Mouse (Mus musculus) neural tube, embryonic 12.5 days (tissue): ENCODE results near the gene Pxt1. TPM values are rescaled to one million over a fixed set of nuclear protein-coding genes. Genes with fewer than 3 reads are reported as not detected.
A peak's percentile ranks its signal among the peaks of the same experiment; 100 is the strongest.

Source experiments
- ATAC-seq: fragments of 200-750 bp; cut with Nextera tagmentation; 2 replicates; pipeline ENCODE4 v1.8.0; 2017; ENCODE audit warnings: low read depth, mild to moderate bottlenecking, moderate TSS enrichment, moderate library complexity; ENCODE audit not compliant: low FRiP score
- H3K27ac ChIP-seq: fragments of 300-500 bp; sonication (generic); 2 replicates; pipeline ENCODE4 v1.5.1; 2016
- H3K27me3 ChIP-seq: fragments of 300-500 bp; sonication (generic); replicated peaks from 2 replicates; pipeline ENCODE4 v1.6.1; 2016; ENCODE audit warnings: mild to moderate bottlenecking
- H3K36me3 ChIP-seq: fragments of 300-500 bp; sonication (generic); 2 replicates; pipeline ENCODE4 v1.6.1; 2016; ENCODE audit warnings: mild to moderate bottlenecking
- H3K4me1 ChIP-seq: fragments of 300-500 bp; sonication (generic); 2 replicates; pipeline ENCODE4 v1.6.1; 2016
- H3K4me2 ChIP-seq: fragments of 300-500 bp; sonication (generic); replicated peaks from 2 replicates; pipeline ENCODE4 v1.6.1; 2016; ENCODE audit warnings: mild to moderate bottlenecking
- H3K4me3 ChIP-seq: fragments of 300-500 bp; sonication (generic); 2 replicates; pipeline ENCODE4 v1.5.1; 2016
- H3K9ac ChIP-seq: fragments of 300-500 bp; sonication (generic); 2 replicates; pipeline ENCODE4 v1.6.1; 2016; ENCODE audit warnings: mild to moderate bottlenecking
- H3K9me3 ChIP-seq: fragments of 300-500 bp; sonication (generic); 2 replicates; pipeline ENCODE4 v1.6.1; 2016; ENCODE audit warnings: mild to moderate bottlenecking
- WGBS: fragments of 180-500 bp; shearing (Covaris S2); methylation state at CpG from one replicate; pipeline ENCODE4 v1.1.7; 2016; 5-methylcytosine and 5-hydroxymethylcytosine counted together
- polyA plus RNA-seq: library from polyadenylated mRNA; unstranded; fragments of >200 nt; fragmentation: Nextera tagmentation; extraction: Ambion mirVana; gene quantifications from 2 replicates; pipeline ENCODE4 v1.2.1, GENCODE M21; 2016

Pxt1 gene
- polyA plus RNA-seq, 1 experiment from 2014 or later, result not detected

- peaks cover 7% of the 10 kb centered on the region; the same call in 1 of the 2 replicates for H3K27me3 ChIP-seq
- no peak overlapping the region for H3K4me2 ChIP-seq
- no peak overlapping the region for H3K27ac ChIP-seq
- 0 out of 2 replicates have a peak, but pooled peaks have one; percentile 53 for ATAC-seq
- H3K36me3 ChIP-seq, result no peaks in the 10 kb centered on the region
- H3K4me1 ChIP-seq, result peaks cover 11% of the 10 kb centered on the region; the same call in 1 of the 2 replicates
- no peaks in the 10 kb centered on the region for H3K9me3 ChIP-seq
- H3K9ac ChIP-seq, result no peak overlapping the region
- WGBS, result 33% methylated on average over 23 of the region's 23 CpGs
- H3K4me3 ChIP-seq, result no peak overlapping the region
These were observed 38.9 kb downstream of the Pxt1 start for GRCm38 (mm10) chr17:28904546-28905376.

DNA sequence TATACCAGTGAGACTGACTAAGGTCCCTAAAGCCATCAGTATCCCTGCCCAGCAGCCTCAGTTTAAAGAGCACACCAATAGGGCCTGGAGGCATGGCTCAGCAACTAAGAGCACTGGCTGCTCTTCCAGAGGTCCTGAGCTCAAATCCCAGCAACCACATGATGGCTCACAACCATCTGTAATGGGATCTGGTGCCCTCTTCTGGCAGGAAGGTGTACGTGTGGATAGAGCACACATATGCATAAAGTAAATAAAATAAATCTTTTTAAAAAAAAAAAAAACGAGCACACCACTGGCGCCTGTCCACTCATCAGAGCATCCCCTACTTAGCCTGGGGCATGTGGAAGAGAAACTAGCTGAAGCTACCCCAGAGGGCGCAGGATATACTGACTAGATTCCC lies 42.1 kb downstream of the Pxt1 start:
- Histone ChIP-seq H3K4me2 (no peak overlapping the region), H3K36me3 (no peaks in the 10 kb centered on the region), H3K27me3 (no peaks in the 10 kb centered on the region), H3K4me1 (0 out of 2 replicates have a peak, but pooled peaks cover 5% of the 10 kb centered on the region), H3K9ac (no peak overlapping the region), H3K4me3 (no peak overlapping the region), H3K9me3 (no peaks in the 10 kb centered on the region), H3K27ac (no peak overlapping the region)
- 75% methylated on average over 4 of the region's 4 CpGs for WGBS
- no peak for ATAC-seq

GRCm38 (mm10) chr17:28899427-28899826 lies 44.2 kb downstream of the Pxt1 start:
- H3K36me3 ChIP-seq, result no peaks in the 10 kb centered on the region
- H3K27me3 ChIP-seq, result no peaks in the 10 kb centered on the region
- no peaks in the 10 kb centered on the region for H3K9me3 ChIP-seq
- H3K9ac ChIP-seq, result no peak overlapping the region
- WGBS, result 85% methylated on average over 19 of the region's 19 CpGs
- H3K4me3 ChIP-seq, result no peak overlapping the region
- ATAC-seq, result no peak
- no peaks in the 10 kb centered on the region for H3K4me1 ChIP-seq
- H3K4me2 ChIP-seq, result no peak overlapping the region
- no peak overlapping the region for H3K27ac ChIP-seq

DNA sequence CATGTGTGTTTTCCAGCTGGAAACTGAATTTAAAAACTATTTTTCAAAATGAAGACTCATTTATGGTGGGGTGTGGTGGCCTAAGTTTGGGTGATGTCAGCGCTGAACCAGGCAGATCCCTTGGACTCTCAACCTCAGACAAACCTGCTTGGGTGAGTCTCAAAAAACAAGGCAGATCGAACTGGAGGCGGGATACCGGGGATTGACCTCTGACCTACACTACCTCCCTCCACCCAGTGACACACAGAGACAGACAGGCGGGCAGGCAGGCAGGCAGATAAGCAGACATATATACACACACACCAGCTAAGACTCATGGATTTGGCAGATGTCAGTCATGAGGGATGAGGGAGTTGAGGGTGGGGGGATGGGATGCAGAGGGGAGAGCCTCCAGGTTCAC lies 45.4 kb downstream of the Pxt1 start:
- Histone ChIP-seq H3K4me3 (no peak overlapping the region), H3K27ac (no peak overlapping the region), H3K9me3 (no peaks in the 10 kb centered on the region), H3K27me3 (no peaks in the 10 kb centered on the region), H3K9ac (no peak overlapping the region), H3K36me3 (no peaks in the 10 kb centered on the region), H3K4me1 (no peaks in the 10 kb centered on the region), H3K4me2 (no peak overlapping the region)
- ATAC-seq, result no peak
- WGBS, result 80% methylated on average over 5 of the region's 5 CpGs

DNA sequence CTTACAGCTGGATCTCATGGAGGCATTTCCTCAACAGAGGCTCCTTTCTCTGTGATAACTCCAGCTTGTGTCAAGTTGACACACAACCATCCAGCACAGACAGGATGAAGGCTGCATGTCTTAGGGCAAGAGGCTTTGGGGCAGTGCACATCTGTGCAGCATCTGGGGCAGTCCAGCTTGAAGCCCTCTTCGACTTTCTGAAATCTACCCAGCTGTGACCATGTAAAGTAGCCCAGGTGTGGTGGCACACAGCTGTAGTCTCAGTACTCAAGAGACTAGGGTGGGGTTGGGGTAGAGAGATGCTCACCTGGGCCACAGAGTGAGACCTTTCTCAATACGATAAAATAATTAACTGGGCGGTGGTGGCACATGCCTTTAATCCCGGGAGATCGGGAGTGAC lies 45.8 kb downstream of the Pxt1 start:
- WGBS, result 91% methylated on average over 5 of the region's 5 CpGs
- no peak overlapping the region for H3K4me2 ChIP-seq
- no peak overlapping the region for H3K4me3 ChIP-seq
- no peaks in the 10 kb centered on the region for H3K4me1 ChIP-seq
- no peaks in the 10 kb centered on the region for H3K9me3 ChIP-seq
- H3K27ac ChIP-seq, result no peak overlapping the region
- ATAC-seq, result no peak
- no peaks in the 10 kb centered on the region for H3K27me3 ChIP-seq
- H3K9ac ChIP-seq, result no peak overlapping the region
- no peaks in the 10 kb centered on the region for H3K36me3 ChIP-seq

DNA sequence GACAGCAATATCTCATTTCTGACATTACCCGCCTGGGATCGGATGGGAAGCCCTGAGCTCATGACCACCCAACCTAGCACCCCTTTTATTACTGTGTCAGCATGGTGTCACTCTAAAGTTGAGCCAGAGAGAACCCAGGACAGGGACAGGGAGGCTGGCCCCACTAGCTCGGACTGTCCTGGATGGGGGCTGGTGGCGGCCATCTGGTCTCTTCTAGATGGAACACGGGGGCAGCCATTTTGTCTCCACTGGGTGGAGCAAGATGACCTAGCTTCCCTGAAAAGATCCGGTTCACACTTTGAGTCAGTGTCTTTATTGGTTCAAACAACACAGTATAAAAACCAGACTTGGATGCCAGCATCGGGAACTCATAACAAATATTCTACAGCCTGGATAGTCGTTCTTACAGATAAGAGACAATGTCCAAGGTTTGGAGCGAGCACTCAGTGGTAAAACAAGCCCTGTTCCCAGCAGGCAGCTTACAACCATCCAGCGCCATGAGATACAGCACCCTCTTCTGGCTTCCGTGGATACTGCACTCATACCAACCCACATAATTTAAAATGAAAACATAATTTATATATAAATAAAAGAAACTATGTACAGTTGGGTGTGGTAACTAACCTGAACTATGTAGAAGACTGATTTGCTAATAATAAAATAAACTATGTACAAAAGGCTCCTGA lies 47.4 kb downstream of the Pxt1 start:
- Histone ChIP-seq H3K27me3 (no peaks in the 10 kb centered on the region), H3K4me1 (no peaks in the 10 kb centered on the region), H3K4me2 (no peak overlapping the region), H3K36me3 (no peaks in the 10 kb centered on the region), H3K9ac (no peak overlapping the region), H3K27ac (no peak overlapping the region), H3K9me3 (no peaks in the 10 kb centered on the region), H3K4me3 (no peak overlapping the region)
- no peak for ATAC-seq
- 93% methylated on average over 11 of the region's 11 CpGs for WGBS

- no peaks in the 10 kb centered on the region for H3K9me3 ChIP-seq
- WGBS, result 95% methylated on average over 21 of the region's 21 CpGs
- no peaks in the 10 kb centered on the region for H3K36me3 ChIP-seq
- no peak for ATAC-seq
- H3K9ac ChIP-seq, result no peak overlapping the region
- no peak overlapping the region for H3K4me3 ChIP-seq
- no peaks in the 10 kb centered on the region for H3K4me1 ChIP-seq
- H3K27ac ChIP-seq, result no peak overlapping the region
- H3K27me3 ChIP-seq, result no peaks in the 10 kb centered on the region
- no peak overlapping the region for H3K4me2 ChIP-seq
These were observed 48.3 kb downstream of the Pxt1 start for GRCm38 (mm10) chr17:28895217-28895875.

- H3K27ac ChIP-seq, result no peak overlapping the region
- 92% methylated on average over 11 of the region's 11 CpGs for WGBS
- H3K27me3 ChIP-seq, result no peaks in the 10 kb centered on the region
- ATAC-seq, result no peak
- no peaks in the 10 kb centered on the region for H3K36me3 ChIP-seq
- H3K4me1 ChIP-seq, result no peaks in the 10 kb centered on the region
- H3K4me2 ChIP-seq, result no peak overlapping the region
- H3K9me3 ChIP-seq, result no peaks in the 10 kb centered on the region; the same call in 1 of the 2 replicates
- H3K9ac ChIP-seq, result no peak overlapping the region
- no peak overlapping the region for H3K4me3 ChIP-seq
These were observed 49.4 kb downstream of the Pxt1 start for GRCm38 (mm10) chr17:28894050-28894767.

GRCm38 (mm10) chr17:28886266-28886665 lies 57.4 kb downstream of the Pxt1 start:
- H3K9ac ChIP-seq, result no peak overlapping the region
- no peak overlapping the region for H3K27ac ChIP-seq
- peaks cover 5% of the 10 kb centered on the region; the same call in 1 of the 2 replicates for H3K9me3 ChIP-seq
- no peaks in the 10 kb centered on the region for H3K4me1 ChIP-seq
- no peak overlapping the region for H3K4me3 ChIP-seq
- no peaks in the 10 kb centered on the region for H3K36me3 ChIP-seq
- 84% methylated on average over 8 of the region's 8 CpGs for WGBS
- no peak for ATAC-seq
- no peak overlapping the region for H3K4me2 ChIP-seq
- H3K27me3 ChIP-seq, result peaks cover 4% of the 10 kb centered on the region; the same call in 1 of the 2 replicates

DNA sequence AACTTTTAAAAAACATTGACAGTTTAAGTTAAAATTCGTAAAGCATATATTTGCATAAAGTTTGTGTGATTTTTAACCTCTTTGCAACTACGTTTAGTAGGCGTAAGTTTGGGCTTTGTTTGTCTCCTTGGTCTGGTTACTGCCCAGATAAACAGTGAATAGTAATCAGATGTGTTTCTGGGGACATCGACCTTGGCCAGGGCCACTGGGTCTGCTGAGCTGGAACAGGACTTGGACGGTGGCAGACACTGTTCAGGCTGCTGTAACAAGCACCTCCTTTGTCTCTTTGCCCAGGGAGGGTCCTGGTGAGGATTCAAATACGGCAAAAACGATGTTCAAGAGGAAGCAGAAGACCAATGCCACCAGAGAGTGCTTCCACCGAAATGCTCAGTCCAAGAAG lies 58.4 kb downstream of the Pxt1 start:
- Histone ChIP-seq H3K4me3 (no peak overlapping the region), H3K4me2 (no peak overlapping the region), H3K9ac (no peak overlapping the region), H3K27me3 (peaks cover 9% of the 10 kb centered on the region), H3K27ac (no peak overlapping the region), H3K4me1 (no peaks in the 10 kb centered on the region), H3K9me3 (peaks cover 5% of the 10 kb centered on the region; the same call in 1 of the 2 replicates), H3K36me3 (no peaks in the 10 kb centered on the region)
- no peak for ATAC-seq
- 87% methylated on average over 8 of the region's 8 CpGs for WGBS
